Mouse (Mus musculus): ENCODE results near the gene Rec114. TPM values are rescaled to one million over a fixed set of nuclear protein-coding genes. Genes with fewer than 3 reads are reported as not detected.

The Rec114 gene
- polyA plus RNA-seq, 1 experiment from 2014 or later = 1.7 TPM

DNA sequence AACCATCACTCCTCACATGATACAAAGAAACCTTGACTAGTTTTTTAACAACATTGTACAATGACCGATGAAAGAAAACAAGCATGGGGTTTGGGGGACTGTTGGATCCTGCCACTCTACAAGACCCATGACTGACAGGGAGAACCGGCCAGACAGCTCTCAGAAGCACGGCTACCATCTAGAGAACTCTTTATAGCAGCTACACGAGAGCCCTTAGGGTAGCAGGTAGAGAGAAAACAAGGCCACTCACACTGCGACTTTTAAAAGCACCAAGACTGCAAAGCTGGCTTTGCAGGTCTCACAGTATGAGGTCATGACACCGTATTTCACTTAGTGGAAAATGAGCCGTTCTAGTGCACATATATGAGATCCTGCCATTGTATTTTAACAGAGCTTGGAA, 33.1 kb downstream of the Rec114 start:
- no peak overlapping the region for H3K27ac ChIP-seq
- H3K4me1 ChIP-seq = peaks cover 3% of the 10 kb centered on the region; the same call in 1 of the 2 replicates
- no peak overlapping the region for H3K9ac ChIP-seq
- no peak overlapping the region for H3K4me2 ChIP-seq
- no peak for ATAC-seq (ENCODE audit: insufficient number of reproducible peaks, insufficient read depth, low FRiP score, low TSS enrichment, low read depth)
- WGBS = 59% methylated on average over 7 of the region's 7 CpGs
- no peaks in the 10 kb centered on the region for H3K27me3 ChIP-seq
- H3K4me3 ChIP-seq = no peak overlapping the region
- H3K9me3 ChIP-seq = no peaks in the 10 kb centered on the region
- no peaks in the 10 kb centered on the region for H3K36me3 ChIP-seq

DNA sequence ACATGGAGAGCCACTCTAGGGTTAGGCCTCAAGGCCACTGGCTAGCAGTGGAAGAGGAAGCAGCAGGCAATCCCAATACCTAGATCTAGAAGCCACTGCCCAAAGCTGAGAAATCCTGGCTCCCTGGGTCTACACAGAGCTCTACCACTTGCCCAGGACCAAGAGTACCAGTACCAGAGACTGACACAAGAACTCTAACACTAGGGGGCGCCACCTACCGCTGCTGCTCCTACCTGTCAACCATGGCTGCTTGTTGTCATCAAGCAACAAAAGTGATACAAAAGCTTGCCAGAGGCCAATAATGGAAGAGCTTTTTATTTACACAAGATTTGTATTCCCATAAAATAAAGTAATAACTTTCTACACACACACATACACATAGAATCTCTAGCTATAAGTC, 33.8 kb downstream of the Rec114 start:
- Histone ChIP-seq H3K4me3 (no peak overlapping the region), H3K9ac (no peak overlapping the region), H3K4me1 (peaks cover 3% of the 10 kb centered on the region; the same call in 1 of the 2 replicates), H3K27me3 (no peaks in the 10 kb centered on the region), H3K36me3 (no peaks in the 10 kb centered on the region), H3K9me3 (no peaks in the 10 kb centered on the region), H3K27ac (no peak overlapping the region), H3K4me2 (no peak overlapping the region)
- ATAC-seq (ENCODE audit: insufficient number of reproducible peaks, insufficient read depth, low FRiP score, low TSS enrichment, low read depth) = no peak
- WGBS = 2% methylated on average over 2 of the region's 2 CpGs

DNA sequence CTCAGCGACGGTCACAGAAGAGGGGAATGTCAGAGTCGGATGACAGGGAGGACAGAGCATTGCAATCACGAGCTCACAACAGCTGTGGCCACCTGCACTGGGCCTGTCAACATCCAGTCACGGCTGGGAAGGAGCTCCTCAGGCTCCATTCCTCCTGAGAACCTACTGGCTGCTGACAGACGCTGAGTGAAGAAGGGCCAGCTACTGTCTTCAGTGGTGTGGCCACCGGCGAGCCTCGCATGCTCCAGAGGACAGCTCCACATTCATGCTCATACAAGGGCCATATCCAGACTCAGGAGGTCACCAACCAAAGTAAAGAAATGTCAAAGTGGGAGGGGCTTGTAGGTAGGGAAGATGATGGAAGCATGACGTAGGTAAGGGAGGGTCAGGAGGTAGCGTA, 36.0 kb downstream of the Rec114 start:
- Histone ChIP-seq H3K36me3 (no peaks in the 10 kb centered on the region), H3K4me2 (no peak overlapping the region), H3K9me3 (no peaks in the 10 kb centered on the region), H3K4me3 (no peak overlapping the region), H3K4me1 (peaks cover 3% of the 10 kb centered on the region; the same call in 1 of the 2 replicates), H3K27me3 (no peaks in the 10 kb centered on the region), H3K9ac (no peak overlapping the region), H3K27ac (no peak overlapping the region)
- no peak for ATAC-seq (ENCODE audit: insufficient number of reproducible peaks, insufficient read depth, low FRiP score, low TSS enrichment, low read depth)
- WGBS = 81% methylated on average over 11 of the region's 11 CpGs

DNA sequence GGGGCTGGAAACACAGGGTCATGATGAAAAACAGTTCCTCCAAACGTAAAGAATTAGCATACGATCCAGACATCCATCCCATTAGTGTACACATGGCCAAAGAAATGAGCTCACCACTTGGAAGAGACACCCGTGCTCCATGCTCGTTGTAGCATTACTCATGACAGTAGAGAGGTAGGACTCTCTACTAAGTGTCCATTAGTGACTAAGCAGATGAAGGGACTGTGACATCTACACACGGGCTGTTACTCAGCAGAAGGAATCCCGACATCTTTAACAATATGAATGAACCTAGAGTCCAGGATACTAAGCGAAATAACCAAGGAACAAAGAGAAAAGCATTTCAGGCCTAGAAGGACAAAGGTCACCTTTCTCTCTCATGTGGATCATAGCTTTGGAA, 37.7 kb downstream of the Rec114 start:
- no peaks in the 10 kb centered on the region; the same call in 1 of the 2 replicates for H3K4me1 ChIP-seq
- H3K36me3 ChIP-seq = no peaks in the 10 kb centered on the region
- ATAC-seq (ENCODE audit: insufficient number of reproducible peaks, insufficient read depth, low FRiP score, low TSS enrichment, low read depth) = no peak
- no peak overlapping the region for H3K4me2 ChIP-seq
- no peak overlapping the region for H3K4me3 ChIP-seq
- 73% methylated on average over 7 of the region's 7 CpGs for WGBS
- no peaks in the 10 kb centered on the region for H3K9me3 ChIP-seq
- H3K9ac ChIP-seq = no peak overlapping the region
- H3K27me3 ChIP-seq = no peaks in the 10 kb centered on the region
- H3K27ac ChIP-seq = no peak overlapping the region

DNA sequence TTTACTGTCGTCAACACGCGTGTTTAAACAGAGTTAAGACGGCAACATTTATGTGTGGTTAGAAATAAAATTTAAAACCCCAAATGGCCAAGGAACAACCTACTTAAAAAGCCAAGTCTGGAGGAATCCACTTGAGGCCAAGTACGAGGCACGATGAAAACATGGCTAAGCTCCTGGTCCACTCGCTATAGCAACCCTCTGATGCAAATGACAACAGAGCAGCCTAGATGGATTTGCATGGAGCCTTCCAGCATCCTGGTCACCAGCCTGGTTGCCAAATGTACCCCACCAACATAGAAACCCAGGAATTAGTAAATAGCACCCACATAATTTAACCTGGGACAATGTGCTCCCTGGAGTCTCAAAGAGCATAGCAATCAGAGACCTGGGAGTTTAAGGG, 40.0 kb downstream of the Rec114 start:
- Histone ChIP-seq H3K4me3 (no peak overlapping the region), H3K4me1 (peaks cover 12% of the 10 kb centered on the region), H3K4me2 (no peak overlapping the region), H3K27me3 (no peaks in the 10 kb centered on the region), H3K9ac (no peak overlapping the region), H3K9me3 (no peaks in the 10 kb centered on the region), H3K27ac (no peak overlapping the region), H3K36me3 (no peaks in the 10 kb centered on the region)
- ATAC-seq (ENCODE audit: insufficient number of reproducible peaks, insufficient read depth, low FRiP score, low TSS enrichment, low read depth) = no peak
- WGBS = 85% methylated on average over 7 of the region's 7 CpGs

DNA sequence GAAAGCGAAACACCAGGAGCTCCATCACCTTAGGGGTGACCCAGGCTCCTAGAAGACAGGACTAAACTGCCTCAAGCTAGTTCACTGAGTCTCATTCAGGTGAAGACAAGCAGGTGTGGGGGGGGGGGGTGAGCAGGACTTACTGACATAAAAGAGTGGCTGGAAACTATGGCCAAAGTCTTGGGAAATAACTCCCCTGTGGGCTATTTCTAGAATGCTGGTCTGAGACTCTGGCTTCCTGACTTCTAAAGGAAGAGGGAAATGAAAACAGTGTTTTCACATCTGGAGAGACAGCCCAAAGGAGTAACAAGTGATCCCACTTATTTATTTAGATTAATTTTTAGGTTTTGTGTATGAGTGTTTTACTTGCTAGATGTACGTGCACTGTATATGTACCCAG, 42.0 kb downstream of the Rec114 start:
- H3K4me3 ChIP-seq = no peak overlapping the region
- no peak overlapping the region for H3K9ac ChIP-seq
- 80% methylated on average over 2 of the region's 2 CpGs for WGBS
- no peak for ATAC-seq (ENCODE audit: insufficient number of reproducible peaks, insufficient read depth, low FRiP score, low TSS enrichment, low read depth)
- H3K36me3 ChIP-seq = no peaks in the 10 kb centered on the region
- no peak overlapping the region for H3K4me2 ChIP-seq
- no peaks in the 10 kb centered on the region for H3K27me3 ChIP-seq
- H3K9me3 ChIP-seq = no peaks in the 10 kb centered on the region
- no peak overlapping the region for H3K27ac ChIP-seq
- peaks cover 12% of the 10 kb centered on the region for H3K4me1 ChIP-seq

DNA sequence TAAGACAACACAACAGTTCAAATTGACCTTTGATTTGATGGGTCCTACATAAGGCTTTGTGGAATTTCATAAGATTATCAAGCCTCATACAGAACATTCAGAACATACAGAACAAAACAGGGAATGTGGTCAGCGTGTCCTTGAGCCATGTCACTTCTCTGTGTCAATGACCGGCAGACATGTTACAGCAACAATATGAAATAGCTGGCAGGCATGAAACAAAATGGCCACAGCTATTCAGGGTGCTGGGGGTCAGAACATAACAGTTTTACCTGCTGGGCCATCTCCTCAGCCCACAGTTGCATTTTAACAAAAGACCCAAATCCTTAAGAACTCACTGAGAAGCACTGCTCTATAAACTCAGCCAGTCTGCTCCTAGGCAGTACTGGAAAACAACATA, 45.3 kb downstream of the Rec114 start:
- no peak overlapping the region for H3K9ac ChIP-seq
- 94% methylated on average over 2 of the region's 2 CpGs for WGBS
- no peaks in the 10 kb centered on the region for H3K36me3 ChIP-seq
- ATAC-seq (ENCODE audit: insufficient number of reproducible peaks, insufficient read depth, low FRiP score, low TSS enrichment, low read depth) = no peak
- H3K4me1 ChIP-seq = peaks cover 12% of the 10 kb centered on the region
- H3K4me2 ChIP-seq = no peak overlapping the region
- H3K4me3 ChIP-seq = no peak overlapping the region
- 0 out of 2 replicates have a peak, but pooled peaks cover 3% of the 10 kb centered on the region for H3K9me3 ChIP-seq
- no peaks in the 10 kb centered on the region for H3K27me3 ChIP-seq
- no peak overlapping the region for H3K27ac ChIP-seq

DNA sequence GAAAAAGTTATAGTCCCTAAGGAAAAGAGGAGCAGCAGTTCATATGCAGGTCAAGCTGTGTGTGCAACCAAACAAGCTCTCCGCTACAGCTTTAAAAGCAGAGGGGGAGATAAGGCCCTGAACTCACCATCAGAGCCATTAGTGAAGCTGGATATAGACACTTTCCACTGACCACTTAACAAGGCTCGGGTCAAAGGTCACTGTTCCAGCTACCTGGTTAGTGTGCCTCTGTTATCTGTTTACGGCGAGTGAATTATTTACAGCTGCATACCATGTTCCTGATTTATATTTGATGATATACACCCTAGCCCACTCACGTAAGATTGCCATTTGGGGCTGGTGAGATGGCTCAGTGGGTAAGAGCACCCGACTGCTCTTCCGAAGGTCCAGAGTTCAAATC, 52.3 kb downstream of the Rec114 start:
- H3K4me1 ChIP-seq = 0 out of 2 replicates have a peak, but pooled peaks cover 3% of the 10 kb centered on the region
- H3K36me3 ChIP-seq = no peaks in the 10 kb centered on the region
- no peak for ATAC-seq (ENCODE audit: insufficient number of reproducible peaks, insufficient read depth, low FRiP score, low TSS enrichment, low read depth)
- no peak overlapping the region for H3K9ac ChIP-seq
- H3K27ac ChIP-seq = no peak overlapping the region
- H3K9me3 ChIP-seq = 0 out of 2 replicates have a peak, but pooled peaks cover 3% of the 10 kb centered on the region
- no peaks in the 10 kb centered on the region for H3K27me3 ChIP-seq
- H3K4me2 ChIP-seq = no peak overlapping the region
- no peak overlapping the region for H3K4me3 ChIP-seq
- 81% methylated on average over 7 of the region's 7 CpGs for WGBS

DNA sequence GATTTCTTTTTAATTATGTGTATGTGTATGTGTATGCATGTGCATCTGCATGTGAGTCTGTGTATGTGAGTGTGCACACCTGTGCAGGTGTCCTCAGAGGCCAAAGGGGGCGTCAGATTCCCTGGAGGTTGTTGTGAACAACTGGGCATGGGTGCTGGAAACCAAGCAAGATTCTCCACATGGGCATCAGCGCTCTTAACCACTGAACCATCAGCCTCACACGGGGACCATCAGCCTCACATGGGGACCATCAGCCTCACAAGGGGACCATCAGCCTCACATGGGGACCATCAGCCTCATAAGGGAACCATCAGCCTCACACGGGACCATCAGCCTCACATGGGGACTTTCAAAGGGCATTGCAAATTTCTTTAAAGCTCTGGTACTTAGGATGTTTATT, 53.1 kb downstream of the Rec114 start:
- Histone ChIP-seq H3K4me2 (no peak overlapping the region), H3K4me3 (no peak overlapping the region), H3K9me3 (0 out of 2 replicates have a peak, but pooled peaks cover 3% of the 10 kb centered on the region), H3K27ac (no peak overlapping the region), H3K4me1 (0 out of 2 replicates have a peak, but pooled peaks cover 3% of the 10 kb centered on the region), H3K9ac (no peak overlapping the region), H3K36me3 (no peaks in the 10 kb centered on the region), H3K27me3 (no peaks in the 10 kb centered on the region)
- WGBS = 81% methylated on average over 4 of the region's 4 CpGs
- no peak for ATAC-seq (ENCODE audit: insufficient number of reproducible peaks, insufficient read depth, low FRiP score, low TSS enrichment, low read depth)

DNA sequence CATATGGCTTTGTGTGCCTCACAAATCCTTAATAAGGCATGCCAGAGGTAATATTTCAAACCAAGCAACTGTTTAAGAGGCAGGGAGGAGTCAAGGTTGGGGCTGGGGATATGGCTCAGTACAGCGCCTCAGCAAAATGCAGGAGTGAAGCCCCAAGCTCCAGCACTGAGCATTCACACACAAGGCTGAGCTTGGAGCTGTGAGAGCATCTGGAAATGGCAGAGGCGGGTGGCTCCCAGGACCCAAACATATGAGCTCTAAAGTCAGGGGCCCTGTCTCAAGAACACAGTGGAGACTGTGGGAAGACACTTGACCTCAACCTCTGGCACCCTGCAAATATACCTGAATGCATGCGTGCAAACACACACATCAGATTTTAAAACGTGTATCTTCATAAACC, 55.7 kb downstream of the Rec114 start:
- WGBS = 73% methylated on average over 4 of the region's 4 CpGs
- no peaks in the 10 kb centered on the region for H3K36me3 ChIP-seq
- H3K9ac ChIP-seq = no peak overlapping the region
- H3K4me3 ChIP-seq = no peak overlapping the region
- no peaks in the 10 kb centered on the region for H3K27me3 ChIP-seq
- H3K27ac ChIP-seq = no peak overlapping the region
- H3K4me2 ChIP-seq = no peak overlapping the region
- no peak for ATAC-seq (ENCODE audit: insufficient number of reproducible peaks, insufficient read depth, low FRiP score, low TSS enrichment, low read depth)
- no peaks in the 10 kb centered on the region for H3K9me3 ChIP-seq
- 0 out of 2 replicates have a peak, but pooled peaks cover 3% of the 10 kb centered on the region for H3K4me1 ChIP-seq

DNA sequence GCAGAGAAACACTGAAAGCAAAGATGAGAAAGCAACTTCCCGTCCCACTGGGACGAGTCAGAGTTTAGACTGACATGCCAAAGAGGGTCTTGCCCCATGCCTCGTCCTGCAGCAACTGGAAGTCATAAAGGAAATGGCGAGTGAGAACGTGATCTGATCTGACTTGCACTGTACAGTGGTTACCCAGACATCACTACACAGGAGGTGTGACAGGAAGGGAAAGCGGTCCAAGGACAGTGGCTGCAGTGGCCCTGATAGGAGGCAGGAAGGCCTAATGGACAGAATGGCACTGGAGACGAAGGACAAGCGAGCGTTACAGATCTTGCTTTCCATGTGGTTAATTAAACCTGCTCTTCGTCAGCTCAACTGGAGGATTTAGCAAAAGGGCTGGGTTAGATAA, 58.5 kb downstream of the Rec114 start:
- Histone ChIP-seq H3K27ac (no peak overlapping the region), H3K27me3 (no peaks in the 10 kb centered on the region), H3K36me3 (no peaks in the 10 kb centered on the region), H3K4me3 (no peak overlapping the region), H3K4me2 (no peak overlapping the region), H3K9me3 (no peaks in the 10 kb centered on the region), H3K4me1 (0 out of 2 replicates have a peak, but pooled peaks cover 3% of the 10 kb centered on the region), H3K9ac (no peak overlapping the region)
- no peak for ATAC-seq (ENCODE audit: insufficient number of reproducible peaks, insufficient read depth, low FRiP score, low TSS enrichment, low read depth)
- 80% methylated on average over 10 of the region's 10 CpGs for WGBS

DNA sequence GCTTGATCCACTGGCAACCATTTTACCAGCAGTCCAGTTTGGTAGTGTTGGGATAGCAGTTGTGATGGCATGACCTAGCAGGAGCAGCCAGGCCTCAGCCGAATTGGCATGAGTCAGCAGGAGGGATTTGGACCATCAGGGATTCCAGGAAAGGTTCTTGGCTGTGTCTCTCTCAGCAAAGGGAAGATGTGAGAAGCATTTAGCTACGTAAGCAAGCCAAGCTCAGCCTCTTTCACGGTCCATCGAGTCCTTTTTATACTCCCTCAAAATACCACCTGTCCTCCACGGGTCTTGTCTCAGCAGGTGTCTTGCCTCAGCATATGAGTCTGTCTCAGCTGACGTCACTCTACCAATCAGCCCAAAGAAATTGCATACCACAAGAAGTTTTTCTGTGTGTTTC, 60.4 kb downstream of the Rec114 start:
- no peaks in the 10 kb centered on the region for H3K27me3 ChIP-seq
- no peak overlapping the region for H3K4me3 ChIP-seq
- H3K4me1 ChIP-seq = 0 out of 2 replicates have a peak, but pooled peaks cover 3% of the 10 kb centered on the region
- no peak overlapping the region for H3K27ac ChIP-seq
- WGBS = 46% methylated on average over 6 of the region's 6 CpGs
- no peak for ATAC-seq (ENCODE audit: insufficient number of reproducible peaks, insufficient read depth, low FRiP score, low TSS enrichment, low read depth)
- H3K9me3 ChIP-seq = no peaks in the 10 kb centered on the region
- no peak overlapping the region for H3K9ac ChIP-seq
- no peak overlapping the region for H3K4me2 ChIP-seq
- no peaks in the 10 kb centered on the region for H3K36me3 ChIP-seq

DNA sequence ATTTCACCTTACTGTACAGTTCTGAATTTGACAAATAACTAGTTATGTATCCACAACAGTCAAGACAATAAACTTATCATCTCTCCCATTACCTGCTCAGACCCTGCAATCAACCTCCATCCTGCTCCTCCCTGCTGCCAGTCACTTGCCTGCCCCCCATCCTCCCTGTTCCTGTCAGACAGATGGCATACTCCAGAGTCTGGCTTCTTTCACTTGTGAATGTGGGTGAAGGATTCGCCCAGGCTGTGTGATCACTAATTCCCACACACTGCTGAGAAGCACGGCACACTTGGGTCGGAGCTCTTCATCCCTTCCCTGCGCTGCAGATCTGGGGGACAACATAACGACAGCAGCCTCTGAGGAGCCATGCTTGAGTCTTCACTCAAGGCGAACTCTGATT, 61.7 kb downstream of the Rec114 start:
- no peaks in the 10 kb centered on the region for H3K4me1 ChIP-seq
- no peak overlapping the region for H3K4me3 ChIP-seq
- WGBS = 76% methylated on average over 6 of the region's 6 CpGs
- H3K36me3 ChIP-seq = no peaks in the 10 kb centered on the region
- H3K27ac ChIP-seq = no peak overlapping the region
- ATAC-seq (ENCODE audit: insufficient number of reproducible peaks, insufficient read depth, low FRiP score, low TSS enrichment, low read depth) = no peak
- no peaks in the 10 kb centered on the region for H3K9me3 ChIP-seq
- H3K27me3 ChIP-seq = no peaks in the 10 kb centered on the region
- H3K4me2 ChIP-seq = no peak overlapping the region
- H3K9ac ChIP-seq = no peak overlapping the region
